Mouse (Mus musculus) kidney, embryonic 16.5 days (tissue): ENCODE measurements at regions not wholly inside any gene's neighbourhood (a gene's known extent, or its start where the extent isn't known, plus 50 kb on each side); places are given as distances from the start of the nearest gene placed in this dataset.
A peak's percentile ranks its signal among the peaks of the same experiment; 100 is the strongest.

ENCODE experiments used
- ATAC-seq: fragments of 200-750 bp; cut with Nextera tagmentation; 2 replicates; pipeline ENCODE4 v1.8.0; 2017; ENCODE audit warnings: moderate TSS enrichment; ENCODE audit not compliant: low FRiP score, low TSS enrichment
- H3K27ac ChIP-seq: fragments of 300-500 bp; sonication (generic); 2 replicates; pipeline ENCODE4 v1.5.1; 2014; ENCODE audit warnings: low read length
- H3K27me3 ChIP-seq: fragments of 300-500 bp; sonication (generic); 2 replicates; pipeline ENCODE4 v1.6.1; 2014; ENCODE audit warnings: low read length, control low read depth, mixed read lengths; ENCODE audit not compliant: insufficient read depth
- H3K36me3 ChIP-seq: fragments of 300-500 bp; sonication (generic); 2 replicates; pipeline ENCODE4 v1.6.1; 2014; ENCODE audit warnings: low read length, control low read depth, mixed read lengths; ENCODE audit not compliant: insufficient read depth
- H3K4me1 ChIP-seq: fragments of 300-500 bp; sonication (generic); 2 replicates; pipeline ENCODE4 v1.6.1; 2014; ENCODE audit warnings: low read length, control low read depth, mixed read lengths; ENCODE audit not compliant: insufficient read depth
- H3K4me2 ChIP-seq: fragments of 300-500 bp; sonication (generic); replicated peaks from 2 replicates; pipeline ENCODE4 v1.6.1; 2014; ENCODE audit warnings: low read depth, low read length
- H3K4me3 ChIP-seq: fragments of 300-500 bp; sonication (generic); 2 replicates; pipeline ENCODE4 v1.5.1; 2014; ENCODE audit warnings: mild to moderate bottlenecking, low read length
- H3K9ac ChIP-seq: fragments of 300-500 bp; sonication (generic); replicated peaks from 2 replicates; pipeline ENCODE4 v1.6.1; 2014; ENCODE audit warnings: low read length
- H3K9me3 ChIP-seq: fragments of 300-500 bp; sonication (generic); 2 replicates; pipeline ENCODE4 v1.6.1; 2016; ENCODE audit warnings: low read length, control low read depth
- WGBS: fragments of 180-500 bp; shearing (Covaris S2); extraction: QIAGEN DNeasy Blood & Tissue Kit; methylation state at CpG from one replicate; pipeline ENCODE4 v1.1.7; 2014; 5-methylcytosine and 5-hydroxymethylcytosine counted together

DNA sequence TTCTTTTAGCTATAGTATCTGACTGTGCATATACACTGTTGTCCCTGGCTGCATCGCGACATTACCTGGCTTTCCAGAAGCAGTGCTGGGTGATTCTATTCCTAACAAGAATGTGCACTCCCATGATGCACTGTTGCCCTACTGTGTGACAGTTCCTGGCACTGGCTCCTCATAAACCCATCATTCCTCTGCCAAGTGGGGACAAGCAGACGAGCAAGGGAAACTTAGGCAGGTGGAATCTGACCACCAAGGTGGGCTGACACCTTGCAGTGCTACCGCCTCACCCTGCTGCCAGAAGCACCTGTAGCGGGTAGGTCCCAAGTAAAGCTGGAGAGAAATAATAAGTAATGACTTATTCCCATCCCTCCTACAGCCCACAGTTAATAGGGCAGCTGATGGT lies 167.5 kb upstream of the Camk1g start:
- Histone ChIP-seq H3K9ac (no peak overlapping the region), H3K4me3 (no peak overlapping the region), H3K4me2 (no peak overlapping the region), H3K4me1 (peaks cover 21% of the 10 kb centered on the region; the same call in 1 of the 2 replicates), H3K36me3 (no peaks in the 10 kb centered on the region), H3K27ac (no peak overlapping the region), H3K27me3 (no peaks in the 10 kb centered on the region), H3K9me3 (no peaks in the 10 kb centered on the region)
- WGBS: 83% methylated on average over 5 of the region's 5 CpGs
- ATAC-seq: no peak

GRCm38 (mm10) chr1:193536552-193536951 lies 166.5 kb upstream of the Camk1g start:
- H3K9me3 ChIP-seq: no peaks in the 10 kb centered on the region
- H3K4me2 ChIP-seq: no peak overlapping the region
- ATAC-seq: no peak
- no peak overlapping the region for H3K9ac ChIP-seq
- no peaks in the 10 kb centered on the region for H3K36me3 ChIP-seq
- no peaks in the 10 kb centered on the region for H3K27me3 ChIP-seq
- H3K4me1 ChIP-seq: peaks cover 21% of the 10 kb centered on the region; the same call in 1 of the 2 replicates
- no peak overlapping the region for H3K27ac ChIP-seq
- no peak overlapping the region for H3K4me3 ChIP-seq

- no peak for ATAC-seq
- Histone ChIP-seq H3K4me2 (no peak overlapping the region), H3K36me3 (no peaks in the 10 kb centered on the region), H3K9me3 (no peaks in the 10 kb centered on the region), H3K4me3 (no peak overlapping the region), H3K9ac (no peak overlapping the region), H3K27me3 (no peaks in the 10 kb centered on the region), H3K27ac (no peak overlapping the region), H3K4me1 (peaks cover 14% of the 10 kb centered on the region; the same call in 1 of the 2 replicates)
- WGBS: 85% methylated on average over 4 of the region's 4 CpGs
Observed at GRCm38 (mm10) chr1:193534449-193534848, 164.4 kb upstream of the Camk1g start.

DNA sequence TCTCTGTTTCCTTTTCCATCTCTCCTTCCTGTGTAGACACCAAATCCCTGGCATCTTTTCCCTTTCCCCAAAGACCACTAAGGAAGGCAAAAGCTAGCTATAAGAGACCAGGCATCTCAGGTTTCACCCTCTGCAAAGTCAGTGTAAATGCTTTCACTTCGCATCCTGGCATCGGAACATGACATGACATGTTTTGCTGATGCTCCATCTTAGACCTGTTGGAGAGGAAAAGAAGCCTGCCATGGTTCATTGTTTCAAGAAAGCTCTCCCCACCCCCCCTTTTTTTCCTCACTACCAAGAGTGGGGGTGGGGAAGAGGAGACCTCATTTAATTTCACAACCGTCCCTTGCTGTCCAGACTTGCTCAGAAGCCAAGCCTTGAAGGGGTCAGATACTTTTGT lies 156.4 kb upstream of the Camk1g start:
- no peak overlapping the region for H3K27ac ChIP-seq
- H3K9ac ChIP-seq: no peak overlapping the region
- ATAC-seq: no peak
- H3K27me3 ChIP-seq: no peaks in the 10 kb centered on the region
- H3K4me3 ChIP-seq: no peak overlapping the region
- H3K4me1 ChIP-seq: 0 out of 2 replicates have a peak, but pooled peaks cover 4% of the 10 kb centered on the region
- peaks cover 4% of the 10 kb centered on the region; the same call in 1 of the 2 replicates for H3K9me3 ChIP-seq
- no peak overlapping the region for H3K4me2 ChIP-seq
- no peaks in the 10 kb centered on the region for H3K36me3 ChIP-seq
- 22% methylated on average over 3 of the region's 3 CpGs for WGBS

DNA sequence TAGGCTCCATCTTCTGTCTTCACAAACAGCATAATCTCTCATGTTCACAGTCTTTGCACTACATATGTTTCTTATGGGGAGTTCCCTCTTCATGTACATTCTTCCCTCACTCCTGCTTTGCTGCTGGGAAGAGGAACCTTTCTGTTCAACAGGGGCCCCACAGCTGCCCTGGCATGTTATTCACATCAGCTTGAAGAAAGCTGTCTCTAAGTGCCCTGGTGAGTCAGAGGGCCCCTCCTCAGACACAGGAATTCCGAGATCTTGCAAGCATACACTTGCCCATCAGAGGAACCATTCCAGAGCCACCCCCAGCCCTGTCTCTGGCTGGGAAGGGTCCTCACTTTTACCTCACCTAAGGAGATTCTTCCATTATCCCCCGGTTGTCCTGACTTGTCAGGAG lies 151.9 kb upstream of the Camk1g start:
- Histone ChIP-seq H3K9me3 (no peaks in the 10 kb centered on the region), H3K4me3 (no peak overlapping the region), H3K27me3 (no peaks in the 10 kb centered on the region), H3K4me1 (0 out of 2 replicates have a peak, but pooled peaks cover 4% of the 10 kb centered on the region), H3K36me3 (no peaks in the 10 kb centered on the region), H3K27ac (no peak overlapping the region), H3K4me2 (no peak overlapping the region), H3K9ac (no peak overlapping the region)
- ATAC-seq: no peak
- 66% methylated on average over 2 of the region's 2 CpGs for WGBS

GRCm38 (mm10) chr1:193518840-193519239 lies 148.7 kb upstream of the Camk1g start:
- H3K9me3 ChIP-seq: no peaks in the 10 kb centered on the region
- WGBS: 58% methylated on average over 1 of the region's 1 CpGs
- no peak overlapping the region for H3K4me3 ChIP-seq
- H3K9ac ChIP-seq: no peak overlapping the region
- H3K27ac ChIP-seq: peak overlapping the region; percentile 7; the same call in 1 of the 2 replicates
- no peak overlapping the region for H3K4me2 ChIP-seq
- H3K27me3 ChIP-seq: no peaks in the 10 kb centered on the region
- no peaks in the 10 kb centered on the region for H3K36me3 ChIP-seq
- peaks cover 7% of the 10 kb centered on the region for H3K4me1 ChIP-seq
- no peak for ATAC-seq

DNA sequence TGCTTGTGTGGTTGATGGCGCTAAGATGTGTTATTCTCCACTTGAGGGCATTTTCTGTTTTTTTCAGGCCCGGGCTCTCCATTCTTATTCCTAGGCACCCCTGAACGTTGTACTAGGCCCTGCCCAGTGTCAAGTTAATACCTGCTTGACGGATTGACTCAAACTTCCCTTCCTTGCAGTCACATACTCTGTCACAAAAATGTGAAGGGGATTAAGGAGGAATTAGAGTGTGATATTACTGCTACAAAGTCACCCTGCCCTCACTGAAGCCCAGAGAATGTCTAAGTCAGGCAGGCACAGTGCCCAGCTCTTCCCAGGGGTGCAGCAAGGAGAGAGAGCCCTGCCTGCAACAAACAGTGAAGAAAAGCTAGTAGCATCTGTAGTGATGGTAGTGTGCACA lies 147.9 kb upstream of the Camk1g start:
- Histone ChIP-seq H3K9me3 (no peaks in the 10 kb centered on the region), H3K4me1 (peaks cover 11% of the 10 kb centered on the region), H3K9ac (no peak overlapping the region), H3K4me2 (no peak overlapping the region), H3K27me3 (no peaks in the 10 kb centered on the region), H3K36me3 (no peaks in the 10 kb centered on the region), H3K4me3 (no peak overlapping the region), H3K27ac (peak overlapping the region; percentile 41; the same call in 1 of the 2 replicates)
- no peak for ATAC-seq
- WGBS: 67% methylated on average over 4 of the region's 4 CpGs

- Histone ChIP-seq H3K9ac (no peak overlapping the region), H3K27me3 (no peaks in the 10 kb centered on the region), H3K4me2 (no peak overlapping the region), H3K4me3 (no peak overlapping the region), H3K36me3 (no peaks in the 10 kb centered on the region), H3K27ac (no peak overlapping the region; the same call in 1 of the 2 replicates), H3K9me3 (no peaks in the 10 kb centered on the region), H3K4me1 (peaks cover 11% of the 10 kb centered on the region)
- ATAC-seq: no peak
- WGBS: 45% methylated on average over 2 of the region's 2 CpGs
Observed at GRCm38 (mm10) chr1:193517293-193517692, 147.2 kb upstream of the Camk1g start.

DNA sequence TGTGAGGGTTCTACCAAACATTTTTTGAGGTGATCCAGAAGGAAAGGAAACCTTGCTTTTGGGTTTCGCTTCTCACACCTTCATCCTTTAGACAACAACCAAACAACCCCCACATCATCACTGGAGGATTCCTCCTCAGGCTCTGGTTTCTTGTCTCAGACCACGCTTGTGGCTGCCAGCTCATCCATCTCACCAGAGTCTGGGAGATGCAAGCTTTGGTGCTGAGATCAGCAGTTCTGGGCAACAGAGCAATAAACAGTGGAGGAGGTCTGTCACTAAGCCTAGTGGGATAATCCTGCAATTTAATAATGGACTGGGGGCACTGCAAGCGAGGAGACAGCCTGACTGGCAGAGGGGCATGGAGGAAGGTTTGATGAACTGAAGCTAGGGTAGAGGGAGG lies 146.3 kb upstream of the Camk1g start:
- Histone ChIP-seq H3K4me2 (no peak overlapping the region), H3K9ac (no peak overlapping the region), H3K27me3 (no peaks in the 10 kb centered on the region), H3K4me1 (peaks cover 11% of the 10 kb centered on the region), H3K36me3 (no peaks in the 10 kb centered on the region), H3K27ac (no peak overlapping the region), H3K4me3 (no peak overlapping the region), H3K9me3 (no peaks in the 10 kb centered on the region)
- 57% methylated on average over 3 of the region's 3 CpGs for whole genome bisulfite sequencing
- ATAC-seq: no peak

DNA sequence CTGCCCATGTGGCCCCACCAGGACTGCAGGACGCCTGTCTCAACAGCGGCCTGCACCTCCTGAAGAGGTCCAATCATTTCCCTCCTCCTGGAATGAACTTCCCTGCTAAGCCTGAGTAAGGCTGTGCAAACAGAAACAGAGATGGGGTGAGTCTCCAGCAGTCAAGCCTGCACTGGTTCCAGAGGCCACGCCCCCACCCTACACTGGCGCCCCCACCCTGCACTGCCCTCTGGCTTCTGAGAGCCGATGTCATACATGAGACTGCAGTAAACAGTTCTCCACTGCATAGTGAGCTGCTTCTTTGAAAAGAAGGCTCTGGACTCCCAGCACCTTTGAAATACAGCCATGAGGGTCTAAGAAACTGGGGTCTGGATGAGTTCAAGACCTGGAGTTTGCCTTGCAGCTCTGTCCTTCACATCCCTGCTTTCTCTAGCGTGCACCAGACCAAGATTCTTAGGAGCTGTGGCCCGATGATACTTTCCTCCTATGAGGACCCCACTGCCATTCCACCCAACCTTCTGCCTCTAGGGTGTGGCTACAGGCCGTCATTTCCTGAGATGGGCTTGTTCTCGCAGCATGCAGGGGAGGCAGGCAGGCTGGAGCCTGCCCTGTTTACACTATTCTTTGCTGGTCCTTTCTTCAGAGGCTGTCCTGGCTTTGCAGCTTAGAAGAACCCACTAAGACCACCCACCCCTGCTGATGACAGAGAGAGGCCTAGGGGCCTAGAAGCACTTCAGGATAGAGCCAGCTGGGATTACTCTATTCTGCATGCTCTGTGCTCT lies 144.0 kb upstream of the Camk1g start:
- Histone ChIP-seq H3K36me3 (no peaks in the 10 kb centered on the region), H3K9me3 (no peaks in the 10 kb centered on the region), H3K9ac (no peak overlapping the region), H3K27ac (peak overlapping the region; percentile 35; the same call in 1 of the 2 replicates), H3K4me2 (no peak overlapping the region), H3K4me3 (no peak overlapping the region), H3K27me3 (no peaks in the 10 kb centered on the region), H3K4me1 (peaks cover 17% of the 10 kb centered on the region)
- ATAC-seq: peak; percentile 71
- WGBS: 36% methylated on average over 9 of the region's 9 CpGs
